Mouse (Mus musculus) myocyte (in vitro differentiated cells): ENCODE data around the gene Rbm46.

Source experiments
- CEBPB ChIP-seq: IDR thresholded peaks from 2 replicates; pipeline ENCODE4 v1.6.1; 2011; ENCODE audit warnings: mild to moderate bottlenecking, moderate library complexity; ENCODE audit not compliant: poor library complexity, insufficient read depth, severe bottlenecking
- E2F4 ChIP-seq: IDR thresholded peaks from one replicate; pipeline ENCODE4 v1.6.1; 2011; ENCODE audit warnings: mild to moderate bottlenecking, control low read depth, moderate library complexity; ENCODE audit not compliant: insufficient read depth
- MAX ChIP-seq: IDR thresholded peaks from one replicate; pipeline ENCODE4 v1.6.1; 2011; ENCODE audit warnings: low read depth, mild to moderate bottlenecking, control low read depth
- MYOD1 ChIP-seq, 3 experiments: IDR thresholded peaks; one replicate each; pipeline ENCODE4 v1.6.1; 2011; ENCODE audit warnings: control low read depth in 2 of 3, low read depth in 2 of 3, mild to moderate bottlenecking in 2 of 3, moderate library complexity in 1 of 3; ENCODE audit not compliant: insufficient read length in 2 of 3, control insufficient read depth in 1 of 3
- MYOG ChIP-seq, 3 experiments: IDR thresholded peaks; one replicate each; pipeline ENCODE4 v1.6.1; 2011; ENCODE audit warnings: control low read depth in 2 of 3, low read depth in 2 of 3, mild to moderate bottlenecking in 2 of 3; ENCODE audit not compliant: insufficient read length in 2 of 3, control insufficient read depth in 1 of 3, insufficient read depth in 1 of 3
- POLR2A ChIP-seq: IDR thresholded peaks from one replicate; pipeline ENCODE4 v1.6.1; 2011; ENCODE audit warnings: low read depth, mild to moderate bottlenecking, control low read depth, moderate library complexity; ENCODE audit not compliant: insufficient read length
- POLR2AphosphoS2 ChIP-seq: IDR thresholded peaks from one replicate; pipeline ENCODE4 v1.6.1; 2011; ENCODE audit warnings: low read depth, control low read depth; ENCODE audit not compliant: insufficient read length
- SRF ChIP-seq: IDR thresholded peaks from one replicate; pipeline ENCODE4 v1.6.1; 2011; ENCODE audit warnings: low read depth; ENCODE audit not compliant: control insufficient read depth, insufficient read length
- TCF12 ChIP-seq: IDR thresholded peaks from one replicate; pipeline ENCODE4 v1.6.1; 2011; ENCODE audit warnings: mild to moderate bottlenecking, control low read depth; ENCODE audit not compliant: poor library complexity, insufficient read depth, severe bottlenecking
- TCF3 ChIP-seq: IDR thresholded peaks from one replicate; pipeline ENCODE4 v1.6.1; 2011; ENCODE audit warnings: low read depth, control low read depth; ENCODE audit not compliant: insufficient read length
- USF1 ChIP-seq: IDR thresholded peaks from one replicate; pipeline ENCODE4 v1.6.1; 2011; ENCODE audit warnings: low read depth, mild to moderate bottlenecking, control low read depth, moderate library complexity

- no peak for TF ChIP-seq MYOG (IDR thresholded peaks at IDR 0.05; ENCODE audit: control insufficient read depth in 1 of 3, insufficient read depth in 1 of 3, insufficient read length in 2 of 3, low read depth in 2 of 3)
- no peak for TF ChIP-seq MYOD1 (IDR thresholded peaks at IDR 0.05; ENCODE audit: control insufficient read depth in 1 of 3, insufficient read length in 2 of 3, low read depth in 2 of 3)
- TF ChIP-seq POLR2A = no peak
- TF ChIP-seq MAX = no peak
- TF ChIP-seq POLR2AphosphoS2 = no peak
- TF ChIP-seq TCF12 = no peak
- no peak for TF ChIP-seq E2F4
- TF ChIP-seq USF1 = no peak
- TF ChIP-seq SRF = no peak
- TF ChIP-seq CEBPB = no peak
- TF ChIP-seq TCF3 = no peak
Measured at GRCm38 (mm10) chr3:82811851-82812250, 64.4 kb downstream of the Rbm46 start.
